Mouse (Mus musculus) adrenal gland, adult 2 months (tissue): ENCODE data around the gene Cxcl17. TPM values are rescaled to one million over a fixed set of nuclear protein-coding genes. Genes with fewer than 3 reads are reported as not detected.
"Not testable (repeated sequence)": the region's sequence is repeated elsewhere in the genome, so short reads cannot be mapped to it uniquely, and the experiment has no call there.

Experiments
- DNase-seq: peaks from one replicate; pipeline ENCODE4 v3.0.0; 2021
- long read RNA-seq: library from polyadenylated mRNA; stranded (forward); transcript quantifications from one replicate; pipeline ENCODE4 v2.0.0, GENCODE M21; 2021
- polyA plus RNA-seq: library from polyadenylated mRNA; depleted of rRNA; stranded (reverse); fragments of >200 nt; gene quantifications from 2 replicates; pipeline ENCODE4 v1.2.3, GENCODE M21; 2012; rRNA removed
- total RNA-seq, 2 experiments: library from RNA; stranded (reverse); gene quantifications; 2 replicates each; pipeline ENCODE4 v1.2.3; 2021

Gene Cxcl17
- total RNA-seq (not detected), polyA plus RNA-seq (not detected in 2 replicates)
- long read RNA-seq = 0 reads

DNA sequence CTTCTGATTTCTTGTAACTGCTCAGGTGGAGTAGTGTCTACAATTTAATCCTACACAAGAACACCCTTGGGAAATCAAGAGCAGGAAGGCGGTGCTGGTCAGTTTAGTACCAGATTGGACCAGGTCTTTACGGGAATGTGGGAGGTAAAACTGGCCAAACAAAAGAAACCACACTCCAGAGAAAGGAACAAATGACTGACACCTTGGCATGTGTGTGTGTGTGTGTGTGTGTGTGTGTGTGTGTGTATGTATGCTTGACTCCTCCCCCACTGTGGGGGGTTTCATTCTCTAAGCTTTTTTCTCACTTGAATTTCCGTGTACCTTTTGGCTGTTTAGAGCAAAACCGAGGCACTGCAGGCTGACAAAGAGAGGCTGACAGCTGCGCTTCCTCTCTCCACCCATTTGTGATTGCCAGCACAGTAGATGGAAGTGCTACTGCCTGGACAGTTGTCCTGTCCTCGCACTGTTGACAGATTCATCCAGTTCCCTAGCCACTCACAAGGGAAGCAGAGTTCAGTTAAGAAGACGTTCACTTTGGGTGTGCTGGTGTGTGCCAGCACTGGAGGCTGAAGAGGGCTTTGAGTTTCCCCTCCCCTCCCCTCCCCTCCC is at the start of gene Cxcl17:
Gene Cxcl17 (minus strand): TSS at position 54 of the 609 bp plus-strand sequence.
- DNase-seq = no peak

DNA sequence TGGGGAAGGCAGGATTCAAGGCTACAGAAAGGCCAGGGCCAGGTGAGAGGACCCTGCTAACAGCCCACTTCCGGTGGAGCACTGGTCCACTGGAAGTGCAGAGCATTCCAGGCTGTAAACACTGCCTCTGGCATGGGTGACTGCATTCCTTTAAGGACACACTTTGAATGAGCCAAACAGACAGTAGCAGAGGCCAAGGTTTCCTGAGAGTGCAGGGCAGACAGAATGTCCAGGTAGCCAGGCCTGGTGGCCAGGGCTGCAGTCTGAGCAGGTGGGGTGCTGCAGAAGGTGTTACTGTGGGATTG is 49.3 kb upstream of the Cxcl17 start:
- not testable (repeated sequence) for DNase-seq

DNA sequence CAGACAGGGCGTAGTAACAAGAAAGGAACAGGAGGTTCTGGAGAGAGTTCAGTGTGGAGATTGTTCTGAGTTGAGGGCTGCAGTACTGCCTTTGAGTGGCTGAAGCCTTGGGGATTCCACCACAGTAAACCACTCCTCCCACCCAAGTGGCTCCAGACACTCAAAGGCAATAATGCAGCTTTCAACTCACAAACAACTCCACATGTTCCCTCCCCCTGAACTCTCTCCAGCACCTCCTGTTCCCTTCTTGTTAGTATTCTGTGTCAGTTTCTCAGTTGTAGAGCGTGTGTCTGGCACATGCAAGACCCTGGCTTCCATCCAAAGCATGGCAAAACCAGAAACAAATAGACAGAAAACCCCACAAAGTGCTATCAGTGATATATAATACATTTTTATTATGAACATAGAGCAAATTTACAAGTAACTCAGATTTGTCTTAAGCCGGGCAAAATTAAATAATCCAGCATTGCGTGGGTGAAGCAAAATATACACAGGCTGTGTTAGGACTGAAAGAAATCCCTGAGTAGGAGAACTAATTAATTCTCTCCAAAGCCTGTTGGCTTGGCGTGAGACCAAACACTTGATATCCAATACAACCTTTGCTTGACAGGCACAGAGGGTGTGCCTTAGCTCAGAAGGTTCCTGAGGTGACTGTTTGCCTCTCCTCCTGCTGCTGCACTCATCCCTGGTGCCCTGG is 48.8 kb upstream of the Cxcl17 start:
- not testable (repeated sequence) for DNase-seq

DNA sequence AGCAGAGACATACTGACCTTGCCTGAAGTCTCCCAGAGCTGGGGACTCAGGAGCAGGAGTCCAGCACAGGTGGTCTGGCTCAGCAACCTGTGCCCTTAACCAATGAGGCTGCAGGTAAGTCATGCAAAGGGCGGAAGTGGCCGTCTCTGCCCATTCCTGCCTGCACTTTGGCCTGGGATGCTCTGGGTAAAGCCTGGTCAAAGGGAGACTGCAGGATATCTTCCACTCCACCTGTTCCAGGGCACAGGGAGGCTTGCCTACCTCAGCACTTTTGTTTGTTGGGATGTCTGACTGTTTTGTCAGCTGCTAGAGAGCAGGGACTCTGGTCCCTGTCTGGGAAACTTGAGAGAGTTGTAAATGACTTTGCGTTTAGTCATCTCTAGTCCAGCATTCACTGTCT is 39.4 kb upstream of the Cxcl17 start:
- no peak for DNase-seq

DNA sequence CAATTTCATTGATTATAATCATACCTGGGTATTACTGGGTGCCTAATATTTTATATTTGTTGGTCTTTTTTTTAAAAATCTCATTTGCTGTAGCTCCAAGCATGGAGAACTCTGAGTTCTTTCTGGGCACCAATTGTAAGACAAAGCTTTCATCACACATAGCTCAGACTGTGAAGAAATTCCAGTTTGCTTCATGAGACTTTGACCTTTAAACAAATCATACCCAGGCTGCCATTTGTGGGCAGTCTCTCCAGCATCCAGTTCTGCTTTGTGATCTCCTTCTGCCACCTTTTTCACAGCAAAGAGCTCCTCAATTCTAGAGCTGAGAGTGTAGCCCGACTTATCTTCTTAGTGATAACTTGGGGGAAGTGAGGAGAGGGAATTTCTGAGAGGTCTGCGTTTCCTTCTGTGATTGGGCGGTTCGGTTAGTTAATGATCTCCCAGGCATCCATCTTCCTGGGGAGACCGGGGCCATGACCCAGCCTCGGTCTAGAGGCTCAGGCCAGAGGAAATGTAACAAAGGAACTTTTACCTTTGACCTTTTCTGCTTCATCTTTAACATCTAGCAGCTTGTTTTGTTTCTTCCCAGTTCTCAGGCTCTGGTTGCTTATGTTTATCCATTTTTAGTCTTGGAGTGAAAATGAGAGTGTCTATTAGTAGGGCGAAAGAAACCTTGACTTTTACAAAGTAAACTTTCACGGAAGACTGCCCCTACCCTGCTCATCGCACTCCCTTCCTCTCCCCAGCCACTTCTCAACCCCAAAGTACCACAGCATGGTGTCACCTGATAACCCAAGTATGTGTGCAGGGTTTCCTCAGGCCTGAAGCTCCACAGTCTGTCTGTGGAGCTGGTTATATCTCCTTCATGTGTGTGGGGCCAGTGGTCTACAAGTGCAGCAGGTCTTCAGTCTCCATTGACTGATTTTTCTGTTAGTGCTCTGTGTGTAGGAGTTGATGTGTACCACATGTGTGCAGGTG is 37.5 kb upstream of the Cxcl17 start:
- DNase-seq = no peak

DNA sequence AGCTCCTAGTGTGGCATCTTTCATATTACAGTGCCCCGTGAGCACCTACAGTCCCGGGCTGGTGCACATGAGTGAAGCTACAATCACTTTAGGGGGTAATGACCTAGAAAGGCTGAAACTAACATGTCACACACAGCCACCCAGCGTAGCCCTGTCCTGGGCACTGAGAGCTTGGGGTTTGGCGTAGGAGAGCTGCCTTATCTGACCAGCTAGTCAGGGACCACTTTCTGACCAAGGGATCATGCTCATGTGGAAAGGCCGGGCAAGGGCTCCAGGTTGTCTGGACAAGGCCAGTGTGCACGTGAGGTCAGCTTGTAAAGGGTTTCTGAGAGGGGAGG is 28.1 kb upstream of the Cxcl17 start:
- peak; percentile 20 for DNase-seq

DNA sequence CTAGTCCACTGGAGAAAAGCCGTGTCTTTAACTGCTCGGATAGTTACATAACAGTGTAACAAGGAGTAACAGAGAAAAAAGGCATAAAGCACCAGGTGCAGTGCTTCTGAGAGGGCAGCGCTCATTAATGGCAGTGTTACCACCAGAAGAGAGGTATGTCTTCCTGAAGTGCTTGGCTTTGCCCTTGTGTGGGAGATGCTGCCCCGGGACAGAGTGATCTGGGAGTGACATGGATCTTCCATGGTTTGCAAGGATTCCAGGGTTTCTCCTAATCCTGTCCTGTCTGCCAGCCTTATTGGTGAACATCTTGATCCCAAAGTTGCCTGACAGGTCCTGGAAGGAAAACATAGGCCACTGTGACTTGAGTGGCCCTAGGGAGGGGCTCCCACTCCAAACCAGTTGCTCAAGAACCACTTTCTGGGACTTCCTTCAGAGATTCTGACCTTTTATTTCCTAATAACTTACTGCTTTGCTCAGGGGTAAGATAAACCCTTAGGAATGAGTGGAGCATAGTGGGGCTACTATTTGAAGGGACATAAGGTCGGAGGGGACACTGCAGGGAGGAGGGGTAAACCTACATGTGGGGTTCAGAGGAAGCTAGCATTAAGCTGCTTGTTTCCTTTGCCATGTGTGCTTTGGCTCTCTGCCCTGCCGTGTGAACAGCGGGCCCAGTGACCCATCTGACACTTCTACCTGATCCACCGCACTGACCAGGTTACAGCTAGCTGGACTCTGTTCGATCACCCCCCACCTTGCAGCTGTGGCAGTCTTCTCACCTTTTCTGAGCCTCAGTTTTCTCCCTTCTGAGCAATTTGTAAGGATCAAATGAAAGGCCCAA is 27.5 kb upstream of the Cxcl17 start:
- no peak for DNase-seq

DNA sequence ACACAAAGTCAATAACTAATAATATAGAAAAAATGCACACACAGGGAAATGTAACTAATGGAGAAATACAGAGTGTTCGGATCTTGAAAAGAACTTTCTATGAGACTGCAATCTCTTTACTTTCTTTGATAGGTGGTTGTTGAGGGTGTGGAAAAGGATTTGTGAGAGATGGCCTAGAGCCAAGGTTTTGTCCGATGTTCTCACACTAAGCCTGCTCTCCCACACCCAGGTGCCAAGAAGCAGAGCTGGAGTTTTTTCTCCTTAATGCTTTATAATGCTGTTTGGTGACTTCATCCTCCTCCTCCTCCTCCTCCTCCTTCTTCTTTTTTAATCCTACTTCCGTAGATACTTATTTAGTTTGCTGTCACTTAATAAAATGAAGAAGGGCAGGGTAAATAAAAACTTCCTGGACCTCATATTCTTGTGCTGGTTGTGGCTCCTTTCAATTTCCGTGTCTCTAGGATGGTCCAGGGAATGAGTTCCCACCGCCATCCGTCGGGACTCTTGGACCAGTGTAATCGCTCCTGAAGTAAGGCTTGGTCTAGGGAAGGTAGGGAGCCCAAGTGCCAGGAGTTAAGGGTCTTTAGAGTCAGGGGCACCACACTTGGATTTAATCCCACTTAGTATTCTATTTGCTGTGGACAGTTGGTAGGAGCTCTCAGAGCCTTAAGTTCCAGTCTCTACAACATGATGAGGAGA is 26.6 kb upstream of the Cxcl17 start:
- no peak for DNase-seq

DNA sequence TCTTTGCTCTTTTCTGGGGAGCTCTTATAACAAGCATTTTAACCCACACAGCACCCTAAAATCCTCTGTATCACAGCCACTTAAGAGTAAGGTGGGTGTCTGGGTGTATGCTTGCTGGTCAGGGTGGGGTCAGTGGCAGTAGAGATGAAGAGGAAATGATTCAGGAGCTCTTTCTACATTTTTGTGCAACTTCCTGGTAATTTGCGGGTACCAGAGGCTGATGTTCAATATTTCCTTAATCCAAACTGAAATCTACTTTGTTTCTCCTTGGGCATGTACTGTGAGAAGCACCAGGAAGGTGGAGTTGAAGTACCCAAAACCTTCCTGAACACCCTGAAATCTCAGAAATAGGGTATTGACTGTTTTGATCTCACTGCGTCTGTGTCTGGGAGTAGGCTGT is 24.0 kb upstream of the Cxcl17 start:
- no peak for DNase-seq

DNA sequence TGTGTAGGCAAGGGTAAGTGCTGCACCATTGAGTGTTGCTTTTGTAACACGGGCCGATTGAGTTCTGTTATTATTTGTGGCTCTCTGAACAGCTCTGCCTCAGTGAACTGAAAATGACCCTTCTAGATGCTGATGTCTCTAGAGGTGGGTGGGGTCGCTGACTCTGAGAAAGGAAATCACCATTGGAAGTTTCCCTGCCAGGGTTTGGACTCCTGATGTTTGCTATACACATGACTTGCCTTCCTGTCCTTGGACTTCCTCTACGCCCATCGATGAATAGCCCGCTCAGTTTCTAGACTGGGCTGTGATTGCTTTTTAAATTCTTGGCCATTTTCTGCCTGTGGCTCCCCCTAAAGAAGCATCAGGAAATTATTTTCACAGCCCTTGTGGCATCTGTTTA is 23.5 kb upstream of the Cxcl17 start:
- DNase-seq = peak; percentile 23

DNA sequence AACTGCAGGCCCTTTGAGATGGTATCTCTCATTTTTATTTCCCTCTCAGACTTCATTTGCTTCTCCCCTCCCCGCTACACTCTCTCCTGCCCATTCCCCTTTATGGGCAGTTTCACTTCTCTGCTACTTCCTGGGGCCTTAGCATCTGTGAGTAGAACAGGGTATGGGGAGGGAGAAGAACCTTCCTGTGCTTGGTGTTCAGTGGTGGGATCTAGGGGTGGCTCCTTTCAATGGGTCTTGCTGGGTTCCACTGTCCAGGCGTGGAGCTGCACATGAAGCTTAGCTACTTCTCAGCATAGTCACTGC is 22.8 kb upstream of the Cxcl17 start:
- no peak for DNase-seq

DNA sequence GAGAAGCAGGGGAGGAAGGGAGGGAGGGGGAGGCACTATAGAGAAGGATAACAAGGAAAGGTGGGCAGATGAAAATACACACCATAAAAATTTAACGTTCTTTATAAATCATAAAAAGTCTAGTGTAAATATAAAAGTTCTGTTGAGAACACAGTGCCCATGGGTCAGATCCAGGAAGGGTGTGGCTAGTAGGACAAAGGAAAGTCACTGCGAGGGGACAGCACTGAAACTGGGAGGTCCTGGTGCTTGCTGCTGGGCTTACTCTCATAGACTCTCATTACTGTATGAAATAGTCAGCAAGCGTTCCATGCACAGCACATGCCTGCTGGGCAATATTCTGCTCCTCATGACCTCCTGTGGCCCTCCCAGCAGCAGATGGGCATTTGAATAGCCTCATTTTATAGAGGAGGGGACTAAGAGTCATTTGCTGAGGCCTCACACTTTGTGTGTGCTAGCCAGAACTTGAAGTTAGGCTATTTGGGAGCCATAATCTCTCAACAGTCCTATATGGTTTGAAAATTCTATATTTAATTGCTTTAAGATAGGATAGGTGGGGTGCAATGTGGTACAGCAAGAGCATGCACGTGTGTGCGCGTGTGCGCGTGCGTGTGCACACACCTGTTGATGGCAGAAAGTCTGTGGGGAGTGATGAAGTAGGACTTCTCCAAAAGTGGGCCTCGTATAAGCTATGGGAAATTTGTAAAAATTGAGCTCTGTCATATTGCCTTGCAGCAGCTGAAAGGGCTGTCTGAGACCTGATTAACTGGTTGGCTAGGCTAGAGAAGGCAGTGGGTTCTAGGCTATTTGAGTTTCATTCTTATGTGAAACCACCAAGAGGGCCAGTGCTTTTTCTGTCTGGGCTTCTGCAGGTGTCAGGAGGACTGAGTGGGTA is 22.2 kb upstream of the Cxcl17 start:
- DNase-seq = no peak

DNA sequence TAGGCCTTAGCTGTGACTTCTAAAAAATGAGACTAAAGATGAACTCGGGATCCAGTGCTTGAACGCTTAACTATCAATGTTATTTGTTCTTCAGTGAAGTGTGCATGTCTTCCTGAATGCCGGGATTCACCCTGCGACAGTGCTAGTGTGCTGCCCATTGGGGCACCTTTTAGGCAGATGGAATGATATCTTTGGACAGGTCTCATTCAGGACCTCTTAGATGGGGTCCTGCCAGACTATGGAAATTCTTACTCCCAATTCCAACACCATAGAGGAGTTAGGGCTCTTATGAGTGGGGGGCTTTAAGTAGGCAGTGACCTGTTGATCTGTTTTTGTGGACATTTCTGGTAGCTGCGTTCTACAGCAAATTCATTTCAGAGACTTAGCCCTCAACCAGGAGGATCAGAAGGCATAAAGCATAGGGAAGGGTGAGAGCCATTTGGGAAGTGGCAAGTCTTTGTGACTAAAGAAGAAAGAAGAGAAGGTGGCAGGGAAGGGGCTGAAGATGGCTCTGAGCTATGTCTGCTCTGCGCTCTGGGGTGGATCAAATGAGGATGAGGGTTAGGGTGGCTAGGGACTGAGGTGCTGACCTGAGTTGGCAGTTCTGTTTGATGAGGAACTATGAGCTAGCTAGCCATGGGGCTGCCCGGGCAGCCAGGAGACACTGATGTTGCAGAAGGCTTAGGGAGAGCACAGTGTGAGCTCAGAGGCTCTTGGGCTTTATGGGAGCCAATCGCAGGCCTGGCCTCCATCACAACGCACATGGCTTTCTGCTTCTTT is 21.3 kb upstream of the Cxcl17 start:
- DNase-seq = no peak

DNA sequence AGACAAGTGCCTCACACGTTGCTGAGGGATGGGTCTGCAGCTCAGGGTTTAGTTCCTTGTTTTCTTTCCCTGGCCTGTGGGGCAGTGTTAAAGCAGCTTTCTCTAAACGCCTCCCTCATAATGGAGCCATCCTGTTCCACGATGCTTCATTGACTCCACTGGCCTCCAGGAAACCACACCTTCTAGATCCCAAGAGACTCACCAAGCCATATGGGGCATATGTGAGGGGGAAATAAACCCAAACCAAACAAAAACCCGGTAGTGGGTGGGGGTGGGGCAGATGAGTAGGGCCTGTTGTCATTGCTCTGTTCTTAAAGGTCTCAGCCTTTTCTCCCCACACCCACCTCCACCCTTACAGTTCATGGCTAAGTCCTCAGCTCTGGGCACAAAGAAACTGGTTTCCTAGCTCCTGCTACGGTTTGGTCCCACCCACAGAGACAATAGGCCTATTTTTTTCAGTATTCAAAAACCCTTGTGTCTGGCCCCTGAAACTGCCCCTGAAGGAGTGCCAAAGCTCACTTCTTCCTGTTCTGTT is 20.4 kb upstream of the Cxcl17 start:
- DNase-seq = no peak

DNA sequence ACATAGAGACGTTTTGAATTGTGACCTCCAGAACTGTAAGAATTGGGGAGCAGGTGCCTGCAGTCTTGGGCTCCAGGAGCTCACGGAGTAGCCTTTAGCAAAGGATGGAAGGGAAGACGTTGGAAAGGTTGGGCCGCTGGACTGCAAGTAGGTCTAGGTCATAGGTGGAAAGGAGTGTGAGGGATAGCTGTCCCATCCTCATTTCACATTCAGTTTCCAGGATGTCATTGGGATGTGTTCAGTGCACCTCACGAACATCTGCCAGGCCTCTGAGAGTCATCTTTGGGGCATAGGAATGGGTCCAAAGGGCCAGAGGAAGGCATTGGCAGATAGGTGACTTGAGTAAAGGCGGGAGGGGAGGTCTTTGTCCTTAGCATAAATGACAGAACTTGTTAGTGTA is 19.7 kb upstream of the Cxcl17 start:
- DNase-seq = no peak

DNA sequence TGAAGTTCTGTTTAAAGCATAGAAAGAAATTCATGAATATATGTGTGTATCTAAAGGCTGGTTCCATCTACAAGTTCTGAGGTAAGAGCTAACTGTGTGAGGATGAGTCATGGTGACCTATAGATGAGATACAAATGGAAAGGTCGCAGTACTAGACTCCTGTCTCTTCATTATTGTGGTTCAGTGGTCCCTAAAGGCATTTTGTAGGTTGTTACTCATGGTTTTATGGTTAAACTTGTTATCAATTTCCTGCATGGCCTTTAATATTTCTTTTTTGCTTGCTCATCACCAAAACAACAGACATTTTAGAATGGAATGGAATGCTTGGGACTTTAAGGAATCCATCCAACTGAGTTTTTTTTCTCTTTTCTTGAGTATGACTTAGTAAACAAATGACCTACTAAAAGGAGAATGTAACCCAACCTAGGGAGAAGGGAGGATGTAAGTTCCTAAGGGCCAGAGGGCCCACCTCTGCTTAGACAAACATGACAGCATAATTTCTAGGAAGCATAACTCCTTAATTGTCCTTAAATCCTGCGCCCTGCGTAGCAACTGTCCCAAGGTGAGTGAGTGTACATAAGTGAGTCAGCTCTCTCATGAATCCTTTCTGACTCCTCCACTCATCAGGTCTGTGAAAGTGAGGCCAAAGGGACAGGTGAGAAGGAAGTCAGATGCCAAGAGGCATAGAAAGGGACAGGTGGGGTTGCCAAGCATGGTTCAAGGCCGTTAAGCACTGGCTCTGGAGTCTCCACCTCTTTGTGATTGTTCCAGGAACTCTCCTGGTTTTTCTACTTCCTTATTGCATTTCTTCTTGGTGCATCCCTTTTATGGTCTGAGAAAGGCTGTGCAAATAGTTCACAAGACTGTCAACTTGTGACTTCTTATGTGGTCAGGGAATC is 17.4 kb upstream of the Cxcl17 start:
- DNase-seq = no peak

DNA sequence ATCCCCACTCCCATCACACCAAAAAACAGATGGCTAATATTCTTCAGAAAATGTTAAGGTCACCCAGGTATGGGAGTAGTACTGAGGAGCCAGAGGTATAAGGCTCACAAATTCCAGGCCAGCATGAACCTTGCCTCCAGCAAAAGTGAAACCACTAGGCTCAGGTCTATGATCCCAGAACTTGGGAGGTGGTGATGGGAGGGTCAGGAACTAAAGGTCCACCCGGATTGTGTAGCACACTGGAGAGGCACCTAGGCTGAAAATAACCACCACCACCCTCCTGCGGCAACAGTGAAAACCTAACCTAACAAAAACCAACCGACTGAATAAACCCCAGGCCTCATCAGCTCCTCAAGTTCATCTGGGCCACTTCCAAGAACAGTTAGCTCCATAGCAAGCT is 15.6 kb upstream of the Cxcl17 start:
- DNase-seq = no peak

DNA sequence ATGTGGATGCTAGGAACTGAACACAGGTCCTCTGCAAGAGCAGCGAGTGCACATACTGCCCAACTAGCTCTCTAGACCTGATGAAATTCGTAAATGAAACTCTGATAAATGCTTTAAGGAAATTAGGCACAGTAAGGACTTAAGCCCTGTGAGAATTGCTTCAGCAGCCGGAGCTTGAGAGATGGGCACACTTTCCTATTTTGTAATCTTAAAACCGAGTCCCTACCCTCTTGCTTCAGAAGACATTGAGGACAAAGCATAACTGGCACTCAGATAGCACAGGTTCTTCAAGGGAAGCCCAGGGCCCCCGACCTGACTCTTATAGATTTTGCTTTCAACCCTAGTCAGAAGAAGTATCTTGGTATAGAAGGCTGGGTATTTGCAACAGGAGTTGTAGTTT is 14.5 kb upstream of the Cxcl17 start:
- DNase-seq = no peak

DNA sequence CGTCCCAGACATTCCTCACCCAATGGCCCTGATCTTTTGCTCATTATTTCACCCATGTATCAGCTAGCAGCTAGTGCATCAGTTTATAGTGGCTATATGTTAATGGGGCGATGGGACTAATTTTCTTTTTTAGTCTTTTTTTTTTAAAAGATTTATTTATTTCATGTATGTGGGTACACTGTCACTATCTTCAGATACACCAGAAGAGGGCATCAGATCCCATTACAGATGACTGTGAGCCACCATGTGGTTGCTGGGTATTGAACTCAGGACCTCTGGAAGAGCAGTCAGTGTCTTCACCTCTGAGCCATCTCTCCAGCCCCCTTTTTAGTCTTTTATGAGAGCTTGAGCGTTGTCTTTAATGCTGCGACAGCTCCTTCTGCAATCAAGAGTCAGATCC is 13.7 kb upstream of the Cxcl17 start:
- DNase-seq = not testable (repeated sequence)
